Mouse (Mus musculus): ENCODE results near the gene Gpr88.

GRCm38 (mm10) chr3:116226915-116227314 lies 26.4 kb downstream of the Gpr88 start:
- TF ChIP-seq CHD2 (IDR thresholded peaks at IDR 0.05; ENCODE audit: low read depth, low read length) (no peak), ZNF384 (IDR thresholded peaks at IDR 0.05; ENCODE audit: low read depth, low read length) (no peak), MAFK (IDR thresholded peaks at IDR 0.05; ENCODE audit: insufficient read depth, low read depth, low read length) (no peak)

All from ES-E14 (cell line).